Mouse (Mus musculus) NIH3T3 (cell line): ENCODE measurements around the gene Tmem234.

Experiments used
- DNase-seq: peaks from one replicate; pipeline ENCODE4 v3.0.0-alpha.2; 2012; ENCODE audit warnings: low read depth

The Tmem234 gene

DNA sequence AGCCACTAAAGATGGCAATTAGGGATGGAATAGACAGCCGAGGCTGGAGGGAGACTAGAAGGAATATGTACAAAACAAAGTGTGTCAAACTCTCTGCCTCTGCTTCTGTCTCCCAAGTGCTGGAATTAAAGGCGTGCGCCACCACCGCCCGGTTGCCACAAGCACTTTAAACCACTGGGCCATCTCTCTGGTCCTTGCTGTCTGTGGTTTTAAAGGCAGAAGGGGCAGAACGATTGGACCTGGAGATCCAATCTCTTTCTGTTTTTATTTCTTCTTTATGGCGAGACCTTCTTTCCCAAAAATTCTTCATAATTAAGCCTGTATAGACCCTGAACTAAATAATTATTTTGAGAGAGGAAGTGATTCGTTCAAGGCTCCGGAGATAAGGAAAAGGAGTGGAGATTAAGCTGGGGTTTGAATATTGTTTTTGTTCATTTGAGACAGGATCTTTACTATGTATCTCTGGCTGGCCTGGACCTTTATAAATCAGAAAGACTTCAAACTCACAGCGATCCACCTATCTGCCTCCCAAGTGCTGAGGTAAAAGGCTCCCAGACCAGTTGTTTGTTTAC lies 72.5 kb downstream of the Tmem234 start:
- peak; percentile 14 for DNase-seq
